Mouse (Mus musculus): ENCODE data around the gene Ehhadh.

DNA sequence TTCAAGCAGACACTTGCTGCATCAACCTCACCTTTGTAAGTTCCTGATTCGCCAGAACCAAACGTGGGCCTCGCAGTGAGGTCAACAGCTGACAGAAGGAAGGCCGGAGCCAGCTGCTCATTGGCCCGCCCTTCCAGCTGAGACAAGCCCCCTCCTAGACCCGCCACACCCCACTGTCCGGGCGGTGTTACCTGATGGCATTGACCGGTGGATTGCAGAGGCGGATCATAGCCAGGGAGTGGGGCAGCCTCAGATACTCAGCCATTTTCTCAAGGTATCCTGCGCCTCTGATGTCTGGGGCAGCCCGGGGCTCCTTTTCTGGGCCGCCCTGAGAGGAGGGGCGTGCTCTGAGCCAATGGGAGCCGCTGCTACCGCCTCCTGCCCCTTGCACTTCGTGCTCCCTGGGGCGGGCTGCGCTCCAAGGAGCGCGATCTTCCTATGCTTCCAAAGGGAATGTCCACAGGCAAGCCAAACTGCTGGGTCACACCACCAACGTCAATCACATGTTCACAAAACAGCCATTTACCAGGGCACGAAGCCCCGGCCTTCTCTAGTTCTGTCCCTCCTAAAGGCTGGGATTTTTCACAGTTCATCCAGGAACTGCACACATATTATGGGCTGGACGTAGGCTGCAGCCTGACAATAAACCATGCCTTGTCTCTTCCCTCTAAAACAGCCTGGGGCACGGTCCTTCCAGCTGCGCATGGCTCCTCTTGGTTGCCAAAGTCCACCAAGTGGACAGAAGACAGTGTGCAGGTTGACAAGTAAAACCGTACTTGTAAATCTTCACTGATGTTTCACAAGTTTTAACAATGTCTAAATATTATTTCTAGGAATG, at the start of gene Ehhadh:
- TF ChIP-seq CTCF (IDR thresholded peaks at IDR 0.05; ENCODE audit: extremely low read depth, insufficient read depth, low read length) (no peak), POLR2A (IDR thresholded peaks at IDR 0.05; ENCODE audit: extremely low read depth, insufficient read depth, low read length) (0 out of 2 replicates have a peak, but pooled peaks have one; percentile 22)

Data from cortical plate, adult 2 months (tissue).